Mouse (Mus musculus): Measurements from ENCODE around the gene Rin2.
A peak's percentile ranks its signal among the peaks of the same experiment; 100 is the strongest.

Rin2 gene

DNA sequence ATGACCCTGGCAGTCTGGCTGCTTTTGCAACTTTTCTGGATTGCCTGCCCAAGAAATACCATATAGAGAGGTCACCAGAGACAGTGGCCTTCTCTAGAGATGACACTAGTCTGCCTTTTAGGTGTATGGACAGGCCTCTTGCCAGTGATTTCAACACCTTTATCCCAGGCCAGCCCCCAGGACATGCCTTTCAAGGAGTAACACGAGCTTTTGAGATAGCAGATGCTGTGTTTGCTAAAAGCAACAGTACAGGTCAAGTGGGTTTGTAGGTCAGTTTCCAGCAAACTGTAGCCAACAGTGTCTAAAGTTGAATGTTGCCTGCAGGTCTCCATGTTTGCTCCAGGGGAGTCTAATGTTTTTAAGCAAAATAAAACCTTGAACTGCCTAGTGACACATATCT is 118.7 kb downstream of the Rin2 start:
- no peak for DNase-seq

DNA sequence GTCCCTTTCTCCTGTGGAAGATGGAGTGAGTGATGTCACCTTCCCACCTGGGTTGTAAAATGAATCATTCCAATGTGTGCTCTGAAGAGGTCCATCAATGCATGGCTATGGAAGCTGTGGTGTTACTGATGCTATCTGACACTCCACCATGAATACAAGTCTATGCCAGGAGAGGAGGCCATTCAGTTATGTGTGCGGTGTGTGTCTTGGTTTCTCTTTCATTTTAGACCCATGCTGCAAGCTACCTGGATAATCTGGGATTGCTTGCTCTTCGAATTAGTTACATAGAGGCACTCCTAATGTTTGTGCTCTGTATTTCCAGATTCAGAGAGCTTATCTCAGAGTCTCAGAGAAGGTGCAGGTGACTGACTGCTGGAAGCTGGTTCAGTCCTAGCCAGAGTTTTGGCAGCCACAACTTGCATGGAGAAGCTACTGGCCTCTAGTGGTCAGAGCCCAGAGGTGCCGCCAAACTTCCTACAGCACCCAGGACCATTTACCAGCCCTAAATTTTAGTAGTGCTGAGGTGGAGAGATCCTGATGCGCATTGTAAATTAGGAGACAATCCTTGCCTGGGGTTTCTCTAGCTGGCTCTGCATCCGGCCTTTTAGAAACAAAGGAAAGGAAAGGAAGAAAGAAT is 119.4 kb downstream of the Rin2 start:
- DNase-seq, result peak; percentile 47

- no peak for DNase-seq
These were observed 122.8 kb downstream of the Rin2 start for GRCm38 (mm10) chr2:145797851-145798250.

GRCm38 (mm10) chr2:145798954-145799353 is 123.9 kb downstream of the Rin2 start:
- no peak for DNase-seq

DNA sequence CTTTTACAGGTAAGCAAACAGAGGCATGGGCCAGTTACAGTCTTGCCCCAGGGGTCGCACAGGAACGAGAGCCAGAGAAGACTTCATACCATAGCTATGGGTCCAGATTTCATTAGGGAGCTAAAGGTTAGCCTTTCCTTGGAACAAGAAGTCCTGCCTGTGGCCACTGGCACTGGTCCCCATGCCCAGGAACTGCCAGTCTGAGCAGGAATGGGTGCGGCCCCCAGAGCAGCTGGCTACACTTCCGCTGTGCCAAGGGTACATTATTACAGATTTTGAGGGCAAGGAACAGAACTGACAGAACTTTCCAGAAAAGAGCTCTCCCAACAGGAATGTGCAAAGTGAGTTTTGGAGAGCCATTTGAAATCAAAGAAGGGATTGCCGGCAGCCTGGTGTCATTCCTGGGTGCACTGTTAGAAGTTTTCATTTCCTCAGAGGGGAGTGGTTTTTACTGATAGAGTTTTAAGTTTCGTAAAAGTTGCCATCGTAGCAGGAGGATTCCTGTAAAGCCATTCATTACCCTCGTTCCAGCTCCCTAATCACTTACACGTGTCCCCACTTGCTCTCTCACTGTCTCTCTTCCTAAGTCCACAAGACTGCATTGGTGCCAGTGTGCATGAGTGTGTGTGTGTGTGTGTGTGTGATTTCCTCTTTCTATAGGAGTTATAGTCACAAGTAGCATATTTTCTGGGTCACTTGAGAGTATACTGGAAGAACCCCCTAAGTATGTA is 126.5 kb downstream of the Rin2 start:
- no peak for DNase-seq

- DNase-seq, result no peak
These were observed 127.6 kb downstream of the Rin2 start for GRCm38 (mm10) chr2:145802626-145803025.

- no peak for DNase-seq
These were observed 128.9 kb downstream of the Rin2 start for GRCm38 (mm10) chr2:145803822-145804342.

- DNase-seq, result no peak
These were observed 129.5 kb downstream of the Rin2 start for GRCm38 (mm10) chr2:145804524-145804923.

- DNase-seq, result no peak
These were observed 132.3 kb downstream of the Rin2 start for GRCm38 (mm10) chr2:145807276-145807675.

GRCm38 (mm10) chr2:145808251-145808650 is 133.2 kb downstream of the Rin2 start:
- DNase-seq, result no peak

DNA sequence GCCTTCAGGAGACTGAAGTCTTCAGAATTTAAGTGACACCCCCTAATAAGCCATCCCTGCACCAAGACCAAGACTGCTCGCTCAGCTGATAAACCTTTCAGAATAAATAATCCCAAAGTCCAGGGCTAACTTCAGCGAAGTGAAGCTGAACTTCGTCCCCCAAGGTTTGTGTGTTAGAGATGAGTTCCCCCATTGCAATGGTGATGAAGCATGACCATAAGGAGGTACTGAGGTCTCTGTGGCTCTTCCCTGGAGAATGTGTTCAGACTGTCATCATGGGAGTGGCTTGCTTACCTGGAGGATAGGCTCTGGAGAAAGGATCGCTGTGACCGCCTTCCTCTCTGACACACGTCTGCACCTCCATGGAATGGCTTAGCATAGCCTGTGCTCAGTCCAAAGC is 133.7 kb downstream of the Rin2 start:
- DNase-seq, result no peak

GRCm38 (mm10) chr2:145810676-145811075 is 135.7 kb downstream of the Rin2 start:
- DNase-seq, result no peak

- no peak for DNase-seq
These were observed 137.8 kb downstream of the Rin2 start for GRCm38 (mm10) chr2:145812818-145813217.

GRCm38 (mm10) chr2:145817195-145817594 is 142.2 kb downstream of the Rin2 start:
- no peak for DNase-seq

DNA sequence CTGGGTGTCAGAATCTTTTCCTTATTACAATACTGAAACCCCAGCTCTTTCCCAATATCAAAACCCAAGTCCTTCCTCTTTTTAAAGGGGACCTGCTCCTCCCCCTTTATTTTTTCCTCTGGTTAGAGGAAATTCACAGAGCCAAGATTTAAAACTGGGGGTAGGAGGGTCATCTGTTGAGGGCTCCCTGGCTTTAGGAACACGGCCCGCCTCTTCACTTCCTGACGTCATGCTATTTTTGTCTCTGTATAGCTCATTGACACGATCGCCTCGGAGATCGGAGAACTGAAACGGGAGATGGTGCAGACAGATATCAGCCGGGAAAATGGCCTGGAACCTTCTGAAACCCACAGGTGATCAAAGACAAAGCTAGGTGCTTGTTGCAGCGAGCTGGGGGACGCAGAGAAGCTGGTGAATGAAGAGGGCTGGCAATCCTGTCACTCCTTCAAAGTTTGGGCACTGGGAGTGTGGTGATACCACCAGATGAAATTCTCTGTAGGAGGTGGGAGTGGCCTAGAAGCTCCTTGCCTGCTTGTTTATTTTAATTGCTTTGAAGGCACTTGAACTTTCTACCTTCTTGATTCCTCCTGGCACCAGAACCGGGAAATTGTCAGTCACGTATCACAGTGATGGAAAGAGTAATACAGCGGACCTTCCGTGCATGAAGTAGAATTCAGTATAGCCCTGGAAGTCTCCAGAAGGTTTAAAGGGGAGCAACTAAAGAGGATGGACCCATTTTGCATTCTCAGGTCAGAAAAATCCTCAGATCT is 147.2 kb downstream of the Rin2 start:
- DNase-seq, result no peak

DNA sequence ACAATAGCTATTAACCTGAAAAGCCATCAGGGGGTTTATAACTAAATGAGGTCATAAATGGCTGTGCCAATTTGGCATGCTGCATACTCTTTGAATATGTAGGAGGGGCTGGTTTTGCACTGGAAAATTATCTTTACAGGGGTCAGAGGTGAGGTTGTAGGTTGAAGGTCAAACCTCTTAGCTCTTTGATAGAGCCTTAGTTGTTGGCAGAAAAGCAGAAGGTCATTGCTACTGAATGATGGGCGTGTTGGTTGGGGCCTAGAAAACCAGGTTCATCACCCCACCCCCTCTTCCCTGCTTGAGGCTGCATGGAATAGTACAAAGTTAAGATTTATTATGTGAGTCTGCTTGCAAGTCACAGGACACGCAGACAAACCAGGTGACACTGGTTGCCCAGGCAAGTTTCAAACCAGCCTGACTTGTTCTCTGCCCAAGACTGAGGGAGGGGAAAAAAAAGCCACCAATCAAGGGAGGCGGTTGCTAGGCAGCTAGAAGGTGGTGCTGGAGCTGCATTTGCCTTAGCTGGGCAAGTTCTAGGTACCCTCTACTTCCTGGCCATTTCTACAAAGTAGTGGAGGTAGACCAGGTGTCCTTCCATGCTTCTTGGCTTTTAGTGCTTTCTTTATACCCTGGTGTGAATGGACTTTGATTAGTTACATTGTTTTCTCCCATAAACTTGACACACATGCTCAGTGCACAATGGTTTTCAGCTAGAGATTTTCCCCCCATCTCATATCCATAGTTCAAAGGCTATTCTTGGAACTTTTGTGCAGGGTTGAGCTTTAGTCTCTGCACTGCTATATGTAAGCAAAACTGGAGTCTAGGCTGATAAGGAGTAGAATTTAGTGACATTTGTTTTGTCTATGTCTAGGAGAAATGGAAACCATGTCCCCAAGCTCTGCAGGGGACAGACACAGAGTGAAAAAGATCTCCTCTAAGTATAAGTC is 148.0 kb downstream of the Rin2 start:
- no peak for DNase-seq

- DNase-seq, result no peak
These were observed 149.7 kb downstream of the Rin2 start for GRCm38 (mm10) chr2:145824749-145825148.

DNA sequence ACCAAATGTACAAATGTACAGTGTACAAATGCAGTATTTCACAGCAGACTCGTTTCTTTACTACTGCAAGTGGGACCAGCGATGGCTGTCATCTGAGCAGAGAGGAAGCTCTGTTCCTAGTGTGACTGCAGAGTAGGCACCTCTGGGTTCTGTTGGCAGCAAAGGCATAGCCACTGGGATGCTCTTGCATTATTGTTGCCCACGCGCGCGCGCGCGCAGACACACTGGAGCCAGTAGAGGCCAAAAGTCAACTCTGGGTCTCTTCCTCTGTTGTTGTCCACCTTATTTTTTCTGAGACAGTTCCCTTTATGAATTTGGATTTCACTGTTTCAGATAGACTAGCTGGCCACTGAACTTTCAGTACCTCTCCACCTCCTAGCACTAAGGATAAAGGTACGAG is 150.2 kb downstream of the Rin2 start:
- DNase-seq, result no peak

DNA sequence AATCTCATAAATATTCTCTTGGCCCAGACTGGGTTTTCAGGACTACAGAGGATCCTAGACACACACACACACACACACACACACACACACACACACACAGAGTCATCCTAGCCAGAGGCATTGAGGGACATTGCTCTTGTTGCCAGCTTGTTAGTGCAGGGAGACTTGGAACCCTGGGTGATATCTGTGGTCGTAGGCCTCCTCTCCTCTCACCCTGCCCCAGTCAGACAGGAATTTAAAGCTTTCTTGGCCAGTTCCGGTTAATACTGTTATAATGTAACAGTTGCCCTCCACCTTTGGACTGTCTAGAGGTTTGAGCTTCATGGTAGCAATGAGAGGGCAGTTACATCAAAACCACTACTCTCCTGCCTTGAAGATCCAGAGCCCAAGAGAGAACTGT is 152.9 kb downstream of the Rin2 start:
- DNase-seq, result no peak

DNA sequence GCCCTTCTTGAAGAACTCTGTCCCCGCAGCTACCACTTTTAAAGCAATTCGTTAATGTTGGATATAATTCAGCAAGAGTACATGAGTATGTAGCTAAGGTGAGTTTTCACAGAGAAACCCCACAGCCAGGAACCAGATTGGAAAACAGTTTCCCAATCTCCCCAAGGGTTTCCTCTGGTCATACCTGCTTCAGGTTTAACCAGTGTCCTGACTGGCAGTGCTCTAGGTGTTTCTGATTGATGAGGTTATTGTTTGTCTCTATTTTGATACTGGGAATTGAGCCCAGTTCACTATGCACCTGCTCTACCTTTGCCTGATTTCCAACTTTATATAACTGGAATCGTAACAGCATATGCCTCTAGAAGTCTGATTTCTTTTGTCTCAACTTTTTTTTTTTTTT is 153.6 kb downstream of the Rin2 start:
- no peak for DNase-seq

- no peak for DNase-seq
These were observed 154.2 kb downstream of the Rin2 start for GRCm38 (mm10) chr2:145829231-145829630.

GRCm38 (mm10) chr2:145830417-145830816 is 155.4 kb downstream of the Rin2 start:
- no peak for DNase-seq

Measured in cerebellum, adult 9-10 months (tissue).